Mouse (Mus musculus) thymus, postnatal 0 days (tissue): ENCODE measurements around the gene Sema4d. TPM values are rescaled to one million over a fixed set of nuclear protein-coding genes. Genes with fewer than 3 reads are reported as not detected.

Source experiments
- DNase-seq: peaks from one replicate; pipeline ENCODE4 v3.0.0-alpha.2; 2015; ENCODE audit warnings: low spot score
- microRNA-seq: library from miRNA; unstranded; fragments of <30 nt; microRNA quantifications from one replicate; pipeline ENCODE4, GENCODE M21; 2016; ENCODE audit warnings: borderline number of aligned reads
- polyA plus RNA-seq: library from polyadenylated mRNA; unstranded; fragments of >200 nt; fragmentation: Nextera tagmentation; extraction: Ambion mirVana; gene quantifications from 2 replicates; pipeline ENCODE4 v1.2.1, GENCODE M21; 2015

Sema4d gene
- polyA plus RNA-seq, 1 experiment from 2014 or later, result 58.5 TPM

DNA sequence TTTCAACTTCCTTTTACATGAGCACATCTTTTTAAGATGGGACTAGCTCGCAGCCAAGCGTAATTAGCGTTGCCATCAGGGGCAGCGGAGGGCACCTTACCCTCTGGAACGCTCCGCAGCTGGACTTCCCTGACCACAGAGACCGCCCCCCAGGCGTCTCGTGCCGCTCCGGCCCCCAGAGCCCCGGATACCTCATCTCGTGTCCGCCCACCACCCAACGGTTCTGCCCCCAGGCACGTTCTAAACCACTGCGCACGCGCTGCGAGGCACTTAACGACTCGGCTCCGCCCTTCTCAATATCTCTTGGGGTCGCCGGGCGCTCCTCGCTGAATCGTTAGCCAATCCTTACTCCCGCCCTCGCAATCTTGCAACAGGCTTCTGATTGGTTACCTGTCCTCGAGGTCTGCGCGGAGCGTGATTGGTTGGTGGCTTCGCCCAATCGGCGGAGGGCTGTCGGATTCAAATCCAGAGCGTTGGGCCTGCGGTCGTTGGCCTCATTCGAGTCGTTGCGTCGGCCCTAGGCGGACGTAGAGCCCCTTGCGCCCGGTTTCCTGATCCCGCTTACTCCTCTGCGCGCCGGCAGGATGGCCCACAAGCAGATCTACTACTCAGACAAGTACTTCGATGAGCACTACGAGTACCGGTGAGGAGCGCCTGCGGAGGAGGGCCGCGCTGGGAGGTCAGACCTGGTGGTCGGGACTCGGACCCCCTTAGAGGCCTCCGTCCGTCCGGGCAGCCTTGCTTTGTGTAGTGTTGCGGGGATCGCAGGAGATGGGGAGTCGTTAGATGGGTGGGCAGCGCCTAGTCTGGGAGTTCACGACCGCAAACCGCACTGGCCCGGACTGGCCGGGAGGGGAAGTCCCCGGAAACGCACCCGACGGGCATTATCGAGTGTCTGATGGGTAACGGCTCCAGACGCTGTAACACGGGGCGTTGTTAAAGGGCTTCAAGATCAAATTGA lies 148.4 kb downstream of the Sema4d start, which contains the start of gene Cks2:
TSS of gene Cks2 (plus strand) at position 404 of the 961 bp plus-strand sequence.
- peak; percentile 100 for DNase-seq

DNA sequence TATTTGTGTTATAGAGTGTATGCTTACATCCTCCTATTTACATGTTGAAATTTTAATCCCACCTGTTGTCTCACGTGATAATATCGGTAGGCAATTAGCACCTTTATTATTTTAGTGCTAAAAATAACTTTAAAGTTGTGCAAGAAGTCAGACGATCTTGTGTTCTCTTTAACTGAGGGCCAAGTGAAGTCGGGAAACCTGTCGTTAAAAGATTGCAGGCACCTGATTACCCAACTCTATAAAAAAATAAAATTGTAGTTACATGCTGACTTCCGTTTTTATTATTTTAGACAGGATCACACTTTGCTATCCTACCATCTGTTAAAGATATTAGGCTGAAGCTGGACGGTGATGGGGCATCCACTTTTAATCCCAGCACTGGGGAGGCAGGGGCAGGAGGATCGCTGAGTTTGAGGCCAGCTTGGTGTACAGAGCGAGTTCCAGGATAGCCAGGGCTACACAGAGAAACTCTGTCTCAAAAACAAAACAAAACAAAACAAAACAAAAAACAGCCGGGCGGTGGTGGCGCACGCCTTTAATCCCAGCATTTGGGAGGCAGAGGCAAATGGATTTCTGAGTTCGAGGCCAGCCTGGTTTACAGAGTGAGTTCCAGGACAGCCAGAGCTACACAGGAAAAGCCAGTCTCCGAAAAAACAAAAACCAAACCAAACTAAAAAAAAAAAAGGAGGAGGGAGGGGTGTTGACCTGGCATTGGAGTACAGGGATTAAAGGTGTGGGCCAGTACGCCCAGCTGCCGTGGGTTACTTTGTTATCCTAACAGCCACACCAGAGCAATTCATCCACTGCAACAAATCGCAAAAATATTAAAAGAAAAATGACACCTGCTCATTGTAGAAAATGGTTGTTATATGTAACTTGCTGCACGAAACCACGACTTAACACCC lies 149.4 kb downstream of the Sema4d start:
- no peak for DNase-seq

GRCm38 (mm10) chr13:51642171-51642778 lies 151.3 kb downstream of the Sema4d start:
- peak; percentile 41 for DNase-seq

GRCm38 (mm10) chr13:51641424-51641823 lies 152.1 kb downstream of the Sema4d start:
- no peak for DNase-seq

- no peak for DNase-seq
Observed at GRCm38 (mm10) chr13:51638958-51639357, 154.6 kb downstream of the Sema4d start.

Small RNAs within 50 kb of the gene (microRNA-seq; reads per million reads assigned to microRNA genes)
- not detected for gene Gm23566

Other genes with a start within 250 kb of the Sema4d start
- 0.52 and 0.59 TPM in 2 replicates for gene Shc3, start 224.3 kb downstream of the Sema4d start, polyA plus RNA-seq
- gene Cks2, start 148.5 kb downstream of the Sema4d start, polyA plus RNA-seq, result 376 and 390 TPM in 2 replicates
- 57.4 and 62.7 TPM in 2 replicates for gene Secisbp2, start 142.1 kb downstream of the Sema4d start, polyA plus RNA-seq
- gene Gadd45g, start 52.9 kb upstream of the Sema4d start, polyA plus RNA-seq, result 14.2 and 16.1 TPM in 2 replicates